Mouse (Mus musculus) left cerebral cortex, postnatal 25 days (tissue): ENCODE results near the gene Kcnk6. TPM values are rescaled to one million over a fixed set of nuclear protein-coding genes. Genes with fewer than 3 reads are reported as not detected.

ENCODE experiments used
- DNase-seq, 2 experiments: peaks; one replicate each; pipeline ENCODE4 v3.0.0; 2022; ENCODE audit warnings: low spot score in 2 of 2, mixed read lengths in 1 of 2
- intact Hi-C: fragments of 180-260 bp; cut with DNase I; formaldehyde crosslinking; loops from one replicate; pipeline ENCODE4 v1.15.1; 2025
- total RNA-seq, 2 experiments: library from RNA; stranded (reverse); gene quantifications; 2 replicates each; pipeline ENCODE4 v1.2.3; 2021

Kcnk6 gene
- total RNA-seq, result 1 to 10 TPM; 2.2 to 3.2 TPM

- DNase-seq, result no peak
- intact Hi-C loops, result no loop called here
Measured at GRCm38 (mm10) chr7:29232247-29233013, at the start of gene Kcnk6. TSS of gene Kcnk6 (minus strand) at chr7:29232515.

GRCm38 (mm10) chr7:29281201-29282073 is 49.1 kb upstream of the Kcnk6 start, which contains the start of gene Spint2:
TSS of gene Spint2 (minus strand) at chr7:29281912.
- intact Hi-C loops, result no loop called here
- peak in 1 of 2 experiments; percentile 47 for DNase-seq

- no peak for DNase-seq
- intact Hi-C loops, result no loop called here
Measured at GRCm38 (mm10) chr7:29280801-29281200, 48.5 kb upstream of the Kcnk6 start.

- intact Hi-C loops, result no loop called here
- no peak for DNase-seq
Measured at GRCm38 (mm10) chr7:29279924-29280323, 47.6 kb upstream of the Kcnk6 start.

- intact Hi-C loops, result no loop called here
- no peak for DNase-seq
Measured at GRCm38 (mm10) chr7:29279261-29279660, 46.9 kb upstream of the Kcnk6 start.

DNA sequence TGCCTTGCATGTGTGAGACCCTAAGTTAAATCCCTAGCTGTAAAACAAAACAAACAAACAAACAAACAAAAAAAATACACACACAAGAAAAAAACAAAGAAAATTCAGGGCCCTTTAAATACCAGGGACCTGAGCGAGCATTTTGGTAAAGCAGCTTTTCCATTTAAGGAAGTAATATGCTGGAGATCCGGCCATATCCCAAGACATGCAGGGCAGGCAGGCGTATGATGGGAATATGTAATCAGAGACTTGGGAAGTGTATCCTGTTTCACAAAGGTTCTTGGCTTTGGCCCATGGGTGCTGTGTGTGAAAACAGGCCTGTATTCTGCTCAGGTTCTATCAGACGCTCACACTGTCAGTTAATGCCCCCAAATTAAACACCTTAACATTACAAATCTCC is 45.2 kb upstream of the Kcnk6 start:
- intact Hi-C loops, result no loop called here

DNA sequence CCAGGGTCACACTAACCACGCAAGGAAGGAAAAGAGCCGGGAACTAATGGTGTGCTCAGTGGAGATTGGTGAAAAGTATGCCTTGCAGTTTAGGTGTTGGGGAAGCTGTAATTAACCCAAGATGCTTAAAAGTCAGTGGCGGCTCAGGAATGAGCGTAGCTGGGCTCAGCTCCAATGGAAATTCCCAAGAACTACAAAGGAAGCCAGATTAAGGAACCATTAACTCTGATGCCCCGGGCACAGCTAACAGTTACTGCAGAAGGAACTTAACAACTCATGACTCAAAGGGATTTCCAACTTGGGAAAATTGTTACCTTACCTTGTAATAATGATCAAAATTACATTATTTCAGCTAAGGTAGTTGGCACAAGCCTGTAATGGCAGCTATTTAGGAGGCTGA is 44.4 kb upstream of the Kcnk6 start:
- DNase-seq, result no peak
- intact Hi-C loops, result no loop called here

More for the DNA sequence above, 45.2 kb upstream of the Kcnk6 start:
- no peak for DNase-seq

DNA sequence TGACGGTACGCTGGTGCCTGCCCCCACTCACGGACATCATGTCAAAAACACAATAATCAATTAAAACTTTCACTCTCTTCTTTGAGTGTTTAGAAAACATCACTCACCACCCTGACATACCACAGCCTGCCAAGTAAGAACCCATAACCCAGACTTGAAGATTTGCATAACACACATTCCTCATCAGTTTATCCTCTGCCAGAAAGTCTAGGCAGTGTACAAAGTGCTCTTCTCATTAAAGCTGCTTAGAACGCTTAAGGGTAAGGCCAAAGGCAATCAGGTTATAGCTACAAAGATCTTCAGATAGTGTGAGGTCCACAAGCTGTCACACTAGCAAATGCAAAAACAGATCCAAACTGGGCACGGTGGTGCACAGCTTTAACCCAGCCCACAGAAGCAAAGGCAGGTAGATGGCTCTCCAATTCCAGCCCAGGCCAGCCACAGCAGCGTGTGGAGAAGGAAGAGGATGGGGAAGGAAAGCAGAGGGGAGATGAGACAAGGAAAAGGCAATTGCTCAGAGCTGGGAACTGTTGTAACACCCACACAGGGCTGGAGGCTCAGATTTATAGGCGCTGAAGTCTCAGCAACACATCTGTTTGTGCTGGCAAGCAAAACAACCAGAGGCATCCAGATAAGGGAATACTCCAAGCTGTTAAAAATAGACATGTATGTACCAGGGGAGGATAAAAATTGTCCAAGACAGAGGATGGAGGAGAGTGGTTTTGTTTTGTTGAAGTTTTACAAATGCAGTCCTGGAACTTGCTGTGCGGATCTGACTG is 39.6 kb upstream of the Kcnk6 start:
- peak; percentile 39 to 60 for DNase-seq
- intact Hi-C loops, result no loop called here

- intact Hi-C loops, result no loop called here
- DNase-seq, result no peak
Measured at GRCm38 (mm10) chr7:29270445-29270844, 38.1 kb upstream of the Kcnk6 start.

DNA sequence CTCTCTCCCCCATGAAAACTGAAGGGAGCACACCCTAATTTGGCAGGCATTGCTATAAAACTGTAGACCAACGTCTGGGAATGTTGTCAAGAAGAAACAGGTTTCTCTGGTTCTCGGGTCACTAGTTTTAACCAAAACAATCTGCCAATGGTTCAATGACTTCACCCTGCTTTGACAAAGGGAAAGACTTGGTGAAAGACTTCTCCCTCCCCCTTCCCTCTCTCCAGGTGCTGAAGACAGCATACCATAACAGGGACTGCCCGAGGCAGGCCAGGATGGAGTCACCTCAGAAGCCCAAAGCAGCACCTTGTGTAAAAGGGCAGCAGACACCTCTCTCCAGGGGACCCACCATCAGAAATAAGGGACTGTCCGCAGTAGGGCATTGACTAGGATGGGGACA is 34.6 kb upstream of the Kcnk6 start:
- intact Hi-C loops, result no loop called here
- no peak for DNase-seq

DNA sequence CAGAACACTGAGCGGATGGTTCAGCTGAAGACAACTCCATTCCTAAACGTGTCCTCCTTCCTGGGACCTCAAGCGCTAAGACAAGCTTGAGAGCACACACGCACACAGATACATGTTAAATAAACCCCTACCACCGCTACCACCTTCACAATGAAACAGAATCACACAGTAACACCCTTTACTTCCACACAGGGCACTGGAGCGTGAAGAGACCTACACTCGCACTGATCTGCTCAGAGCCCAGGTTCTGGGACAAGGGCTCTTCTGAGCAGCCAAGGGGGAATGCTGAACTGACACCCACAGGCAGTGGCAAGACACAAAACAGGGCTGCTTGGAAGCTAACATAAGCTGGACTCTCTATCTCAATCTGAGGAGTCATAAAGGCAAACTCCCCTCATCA is 33.3 kb upstream of the Kcnk6 start:
- DNase-seq, result no peak
- intact Hi-C loops, result no loop called here

DNA sequence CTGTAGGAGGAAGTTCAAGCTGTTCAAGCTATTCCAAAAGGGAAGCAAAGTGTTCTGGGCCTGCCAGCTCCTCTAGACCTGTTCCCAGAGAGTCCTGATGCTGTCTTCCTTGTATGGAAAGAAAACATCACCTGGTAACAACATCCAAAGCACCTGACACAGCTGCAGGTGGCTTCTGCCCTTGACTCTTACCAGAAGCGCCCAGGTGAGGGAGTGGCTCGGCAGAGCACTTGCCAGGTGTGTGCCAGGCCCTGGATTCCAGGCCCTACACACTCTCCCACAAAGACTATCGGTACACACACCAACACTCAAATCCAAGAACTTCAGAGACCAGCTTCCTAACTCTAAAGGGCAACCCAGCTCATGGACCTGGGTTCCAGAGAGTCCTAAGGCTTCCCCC is 31.5 kb upstream of the Kcnk6 start:
- intact Hi-C loops, result no loop called here
- no peak for DNase-seq

DNA sequence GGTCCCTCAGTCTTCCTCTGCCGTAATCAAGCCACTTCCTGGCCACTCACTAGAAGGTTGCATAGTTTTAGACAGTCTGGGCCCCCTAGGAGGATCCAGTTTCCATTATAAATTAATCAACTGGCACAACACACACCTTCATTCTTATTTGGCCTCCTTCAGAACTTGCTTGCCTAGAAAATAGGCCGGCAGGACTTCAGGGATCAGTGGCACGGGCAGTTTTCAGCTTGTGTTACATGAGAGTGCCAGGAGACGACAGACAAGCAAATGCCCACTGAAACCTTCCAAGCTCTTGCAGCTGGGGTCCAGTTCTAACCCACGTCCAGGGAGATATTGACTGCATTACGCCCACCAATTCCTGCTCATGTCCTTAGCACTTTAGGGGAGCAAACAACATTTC is 29.8 kb upstream of the Kcnk6 start:
- intact Hi-C loops, result no loop called here
- DNase-seq, result no peak

GRCm38 (mm10) chr7:29259781-29260730 is 27.7 kb upstream of the Kcnk6 start:
- DNase-seq, result no peak
- intact Hi-C loops, result no loop called here

DNA sequence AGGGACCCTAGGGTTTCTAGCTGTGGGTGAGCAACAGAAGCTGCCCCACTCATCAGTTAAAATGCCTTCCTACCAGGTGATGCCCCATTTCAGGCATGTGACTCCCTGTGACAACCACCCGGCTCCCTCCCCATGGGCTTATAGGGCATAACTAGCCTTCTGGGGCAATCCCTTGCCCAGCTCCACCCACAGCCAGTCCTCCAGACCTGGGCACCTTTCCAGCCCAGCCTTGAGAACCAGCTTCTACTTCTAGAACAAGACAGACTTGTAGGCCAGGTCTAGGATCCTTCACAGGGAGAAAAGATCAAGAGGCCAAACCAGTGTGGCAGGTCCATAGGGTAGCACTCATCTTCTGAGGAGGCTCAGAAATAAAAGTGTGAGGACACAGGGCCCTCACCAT is 25.1 kb upstream of the Kcnk6 start:
- intact Hi-C loops, result no loop called here
- no peak for DNase-seq

DNA sequence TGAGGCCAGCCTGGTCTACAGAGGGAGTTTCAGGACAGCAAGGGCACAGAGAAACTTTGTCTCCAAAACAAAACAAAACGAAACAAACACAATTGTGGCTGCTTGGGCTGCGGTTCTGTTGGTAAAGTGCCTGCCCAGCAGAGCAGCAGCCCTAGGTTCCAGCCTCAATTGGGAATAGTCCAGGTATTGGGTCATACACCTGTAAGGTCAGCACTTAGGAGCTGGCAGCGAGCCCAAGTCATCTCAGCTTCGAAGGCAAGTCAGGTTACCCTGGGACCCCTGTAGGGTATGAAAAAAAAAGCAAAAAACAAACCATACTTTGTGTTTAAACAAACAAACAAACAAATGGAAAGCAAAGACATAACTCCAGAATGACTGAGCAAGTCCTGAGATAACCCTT is 23.6 kb upstream of the Kcnk6 start:
- no peak for DNase-seq
- intact Hi-C loops, result no loop called here

DNA sequence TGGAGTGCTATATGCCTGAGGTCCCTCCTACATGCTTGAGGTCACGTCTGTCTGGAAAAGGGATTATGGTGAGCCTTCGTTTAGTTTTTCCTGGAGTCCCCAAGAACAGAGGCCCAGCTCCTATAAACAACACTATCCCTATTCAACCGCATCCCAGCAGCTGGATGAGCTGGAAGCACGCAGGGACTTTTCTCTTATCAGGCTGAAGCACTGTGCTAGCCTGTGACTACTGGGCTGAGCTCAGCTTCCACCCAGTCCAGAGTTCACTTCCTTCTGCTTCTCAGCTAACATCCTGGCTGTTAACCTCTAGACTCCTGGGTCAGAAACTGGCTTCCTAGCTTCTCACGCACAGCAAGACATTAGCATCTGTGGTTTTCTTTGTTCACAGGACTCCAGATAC is 21.5 kb upstream of the Kcnk6 start:
- intact Hi-C loops, result no loop called here
- DNase-seq, result no peak

GRCm38 (mm10) chr7:29251166-29251565 is 18.9 kb upstream of the Kcnk6 start:
- intact Hi-C loops, result no loop called here
- DNase-seq, result no peak

DNA sequence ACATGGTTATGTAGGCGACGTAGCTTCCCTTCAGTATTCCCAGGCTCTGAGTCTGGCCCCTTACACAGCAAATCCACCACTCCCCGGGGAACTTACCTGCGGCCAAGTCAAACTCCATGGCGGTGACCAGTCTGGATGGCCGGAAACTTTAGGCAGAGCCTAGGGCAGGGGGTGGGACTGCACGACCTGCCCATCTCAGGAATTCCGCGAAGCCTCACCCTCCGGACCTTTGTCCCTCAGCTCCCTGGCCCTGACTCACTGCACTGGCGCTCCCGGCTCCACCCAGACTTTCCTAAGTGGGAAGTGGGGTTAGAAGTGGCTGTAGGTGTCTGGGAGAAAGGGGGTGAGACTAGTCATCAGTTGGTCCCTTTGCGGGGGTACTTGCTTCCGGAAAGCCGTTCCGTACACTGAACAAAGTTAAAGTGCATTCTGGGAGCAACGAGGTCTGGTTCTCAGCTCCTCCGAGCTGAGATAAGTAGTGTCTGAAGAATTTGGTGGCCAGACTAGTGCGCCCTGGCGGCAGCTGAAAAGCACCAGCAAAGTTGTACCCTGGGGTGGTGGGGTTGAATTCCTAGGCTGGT is 16.0 kb upstream of the Kcnk6 start, which contains the start of gene 2200002D01Rik:
Gene 2200002D01Rik (minus strand): TSS at position 206 of the 581 bp plus-strand sequence.
- intact Hi-C loops, result loop anchor here (5.0 kb wide), 1 partner anchor 196 kb away; no protein-coding TSS in a partner anchor
- no peak for DNase-seq
